Mouse (Mus musculus) 3134 (cell line): Measurements from ENCODE around the gene 1700016H13Rik.

Experiments used
- DNase-seq: peaks from one replicate; pipeline ENCODE4 v3.0.0-alpha.2; 2011; ENCODE audit warnings: low spot score; ENCODE audit not compliant: insufficient read length; ENCODE audit errors: extremely low read depth

1700016H13Rik gene

DNA sequence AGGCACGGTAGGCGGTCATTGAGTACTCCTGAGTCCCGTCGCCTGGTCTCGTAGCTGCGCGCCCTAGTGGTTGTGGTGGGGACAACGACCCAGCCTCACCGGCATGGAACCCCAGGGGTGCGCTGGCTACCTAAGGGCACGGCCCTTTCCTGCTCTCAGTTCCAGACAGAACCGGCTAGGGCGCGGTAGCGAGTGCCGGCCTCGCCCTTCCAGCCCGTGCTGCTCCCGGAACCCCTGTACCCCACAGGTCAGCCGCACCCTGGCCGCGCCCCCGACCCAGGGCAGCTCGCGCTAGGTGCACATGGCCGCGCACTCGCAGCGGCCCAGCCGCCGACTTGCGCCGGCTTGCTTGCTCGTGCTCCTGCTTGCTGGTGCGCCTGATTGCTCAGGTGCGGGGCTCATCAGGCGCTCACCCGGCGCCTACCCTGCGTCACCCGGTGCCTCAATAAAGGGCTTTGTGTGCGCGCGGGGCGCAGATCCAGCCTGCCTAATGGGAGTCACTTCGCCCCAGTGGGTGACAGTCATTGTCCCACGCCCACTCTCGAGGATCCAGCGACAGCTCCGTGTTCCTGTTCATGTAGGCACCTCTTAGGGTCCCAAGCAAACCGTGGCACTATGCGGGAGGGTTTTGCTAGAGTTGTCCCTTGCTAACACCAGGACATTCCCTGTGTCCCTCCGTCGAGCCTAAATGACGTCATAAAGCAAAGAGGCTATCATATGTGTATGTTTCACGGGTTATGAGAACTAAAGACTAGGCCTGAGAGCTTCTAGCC, at the start of gene 1700016H13Rik:
TSS of gene 1700016H13Rik (minus strand) at position 665 of the 773 bp plus-strand sequence.
- no peak for DNase-seq

GRCm38 (mm10) chr5:103705331-103705730, 49.5 kb upstream of the 1700016H13Rik start:
- DNase-seq = no peak

- no peak for DNase-seq
Measured at GRCm38 (mm10) chr5:103702527-103702926, 46.7 kb upstream of the 1700016H13Rik start.

GRCm38 (mm10) chr5:103701466-103701865, 45.7 kb upstream of the 1700016H13Rik start:
- no peak for DNase-seq

DNA sequence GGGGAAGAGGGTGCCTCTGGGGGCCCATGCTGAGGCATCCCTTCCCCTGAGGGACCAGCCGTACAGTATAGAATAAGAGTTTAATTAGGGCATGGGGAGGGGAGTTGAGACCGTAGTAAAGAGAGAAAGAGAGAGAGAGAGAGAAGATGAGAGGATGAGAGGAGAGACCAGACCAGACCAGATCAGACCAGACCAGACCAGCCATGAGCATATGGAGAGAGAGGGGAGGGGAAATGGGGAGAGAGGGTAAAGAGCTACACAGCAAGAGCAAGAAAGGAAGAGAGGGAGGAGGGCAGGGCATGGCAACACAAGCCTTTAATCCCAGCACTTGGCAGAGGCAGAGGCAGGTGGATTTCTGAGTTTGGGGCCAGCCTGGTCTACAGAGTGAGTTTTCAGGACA, 44.9 kb upstream of the 1700016H13Rik start:
- DNase-seq = no peak

DNA sequence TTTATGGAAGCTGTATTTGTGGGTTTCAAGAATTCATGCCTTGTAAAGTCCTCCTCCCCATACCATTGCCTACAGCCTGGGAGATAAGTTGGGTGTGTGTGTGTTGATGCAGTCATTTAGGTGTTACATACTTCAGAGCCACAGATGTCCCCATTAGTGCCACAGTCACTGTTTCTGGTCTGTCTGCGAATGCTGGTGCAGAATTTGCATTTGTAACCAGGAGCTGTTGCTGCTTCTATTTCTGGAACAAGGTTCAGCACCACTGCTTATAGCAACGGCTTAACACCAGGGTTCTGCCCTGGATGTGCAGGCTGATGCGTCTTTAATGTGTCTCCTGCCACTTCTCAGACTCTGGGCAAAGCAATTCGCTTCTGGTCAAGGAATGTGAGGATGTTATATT, 43.7 kb upstream of the 1700016H13Rik start:
- DNase-seq = no peak

DNA sequence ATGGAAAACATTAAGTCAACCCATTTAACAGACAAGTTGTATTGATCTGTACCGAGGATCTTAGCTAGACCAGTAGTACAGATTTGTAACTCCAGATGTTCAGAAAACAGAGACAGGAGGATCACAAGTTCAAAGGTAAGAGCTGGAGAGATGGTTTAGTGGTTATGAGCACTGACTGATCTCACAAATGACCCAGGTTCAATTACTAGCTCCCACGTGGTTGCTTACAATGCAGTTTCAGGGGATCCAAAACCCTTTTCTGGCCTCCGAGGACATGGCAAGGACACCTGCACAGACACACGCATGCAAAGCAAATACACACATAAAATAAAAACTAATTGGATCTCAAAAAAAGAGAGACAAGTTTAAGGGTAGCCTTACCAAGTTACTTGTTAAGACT, 42.8 kb upstream of the 1700016H13Rik start:
- no peak for DNase-seq

- DNase-seq = no peak
Measured at GRCm38 (mm10) chr5:103697875-103698491, 42.2 kb upstream of the 1700016H13Rik start.

DNA sequence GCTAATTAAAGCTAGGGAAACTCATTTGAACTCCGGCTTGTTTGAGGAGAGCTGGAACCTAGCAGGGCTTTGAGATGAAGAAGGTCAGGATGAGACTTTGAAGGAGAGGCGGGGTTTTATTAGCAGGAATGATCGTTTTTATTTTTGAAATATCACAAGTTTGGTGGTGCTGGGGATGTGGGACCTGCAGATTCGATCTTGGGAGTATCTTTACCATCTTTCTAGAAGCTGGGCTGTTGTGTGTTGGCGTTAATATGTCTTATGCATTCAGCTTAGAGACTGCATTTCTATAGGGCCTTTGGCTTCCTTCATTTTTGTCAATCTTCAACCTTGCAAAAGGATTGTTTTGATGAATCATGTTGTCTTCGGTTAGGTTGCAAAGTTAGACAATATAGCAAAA, 38.3 kb upstream of the 1700016H13Rik start:
- DNase-seq = no peak

DNA sequence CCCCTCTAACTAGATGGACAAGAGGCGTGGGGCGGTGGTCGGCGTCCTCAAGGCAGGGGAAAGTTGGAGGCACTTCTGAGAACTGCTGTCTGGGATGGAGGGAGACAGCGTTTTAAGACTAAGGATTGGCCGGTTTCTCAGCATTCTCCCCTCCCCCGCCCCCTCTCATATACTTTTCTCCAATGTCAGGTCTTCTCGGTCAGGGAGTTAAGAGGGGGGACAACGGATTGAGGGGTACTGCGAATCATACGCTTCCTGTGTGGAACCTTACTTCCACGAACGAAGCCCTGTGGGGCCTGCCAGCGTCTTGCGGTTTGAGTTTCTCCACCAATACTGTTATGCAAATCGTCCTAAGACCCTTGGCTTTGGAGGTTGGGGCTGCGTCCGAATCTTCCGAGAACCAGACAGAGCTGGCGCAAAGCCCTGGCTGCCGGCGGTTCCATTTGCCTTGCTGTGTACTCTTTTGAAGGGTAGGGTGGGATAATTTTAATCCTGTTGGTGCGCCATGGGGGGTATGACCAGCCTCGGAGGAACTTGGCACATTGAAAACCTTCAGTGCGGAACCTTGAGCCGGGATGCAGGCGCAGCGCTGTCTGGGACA, 37.3 kb upstream of the 1700016H13Rik start:
- DNase-seq = no peak

DNA sequence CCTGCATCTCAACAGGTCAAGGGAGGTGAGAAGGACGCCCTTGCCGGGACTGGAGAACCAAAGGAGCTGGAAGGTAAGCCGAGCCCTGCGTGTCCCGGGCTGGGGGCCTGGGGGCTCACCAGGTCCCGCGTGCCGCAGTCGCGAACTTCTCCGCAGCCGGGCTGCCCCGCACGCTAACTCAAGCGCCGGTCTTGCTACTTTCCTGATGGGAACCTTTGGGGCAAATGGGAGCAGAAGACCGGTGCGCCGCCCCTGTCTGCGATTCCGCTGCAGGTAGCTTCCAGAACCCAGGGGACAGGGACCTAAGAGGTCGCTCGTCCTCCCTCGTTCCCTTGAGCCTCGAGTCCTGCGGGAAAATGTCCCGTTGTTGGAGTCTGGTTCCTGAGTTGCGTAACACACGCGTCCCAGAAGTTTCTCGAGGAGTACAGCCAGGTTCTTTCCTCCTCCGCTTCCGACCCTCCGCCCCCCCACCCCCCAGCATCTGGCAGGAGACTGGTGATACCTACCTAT, 36.8 kb upstream of the 1700016H13Rik start:
- DNase-seq = no peak

GRCm38 (mm10) chr5:103691624-103692530, 36.1 kb upstream of the 1700016H13Rik start, which contains the start of gene Aff1:
TSS of gene Aff1 (plus strand) at chr5:103692374.
- peak; percentile 95 for DNase-seq

- DNase-seq = no peak
Measured at GRCm38 (mm10) chr5:103691171-103691570, 35.4 kb upstream of the 1700016H13Rik start.

DNA sequence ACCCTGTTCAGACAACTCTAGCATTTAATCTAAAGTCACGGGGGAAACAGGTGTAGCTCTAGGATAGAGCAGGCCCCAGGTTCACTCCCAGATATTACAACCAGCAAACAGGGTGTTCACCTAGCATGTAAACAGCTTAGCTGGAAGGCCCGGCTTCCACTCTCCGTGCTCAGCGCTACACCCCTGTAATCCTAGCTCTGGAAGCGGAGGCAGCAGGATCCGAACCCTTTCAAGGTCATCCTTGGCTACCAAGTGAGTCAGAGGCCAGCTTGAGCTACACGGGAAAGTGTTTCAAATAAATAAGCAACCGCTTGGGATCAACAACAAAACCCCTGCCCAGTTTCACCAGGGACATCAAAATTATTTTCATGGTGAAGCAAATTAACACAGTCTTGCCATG, 34.4 kb upstream of the 1700016H13Rik start:
- DNase-seq = no peak

DNA sequence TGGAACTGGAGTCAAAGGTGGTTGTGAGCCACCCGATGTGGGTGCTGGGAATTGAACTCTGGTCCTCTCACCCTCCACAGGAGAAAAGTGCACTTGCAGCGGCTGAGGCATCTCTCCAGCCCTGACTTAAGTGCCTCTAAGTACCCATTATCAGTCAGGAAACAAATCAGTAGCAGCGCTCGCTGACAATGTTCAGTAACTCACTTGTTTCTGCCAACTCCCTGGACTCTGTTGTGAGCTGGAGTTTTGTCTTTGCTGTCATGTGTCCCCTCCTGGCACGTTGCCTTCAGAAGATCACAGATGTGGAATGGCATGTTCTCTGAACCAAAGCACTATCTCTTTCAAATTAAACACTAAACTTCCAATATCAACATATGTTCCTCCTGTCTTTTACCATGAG, 33.8 kb upstream of the 1700016H13Rik start:
- no peak for DNase-seq

GRCm38 (mm10) chr5:103681824-103682223, 26.0 kb upstream of the 1700016H13Rik start:
- DNase-seq = no peak

DNA sequence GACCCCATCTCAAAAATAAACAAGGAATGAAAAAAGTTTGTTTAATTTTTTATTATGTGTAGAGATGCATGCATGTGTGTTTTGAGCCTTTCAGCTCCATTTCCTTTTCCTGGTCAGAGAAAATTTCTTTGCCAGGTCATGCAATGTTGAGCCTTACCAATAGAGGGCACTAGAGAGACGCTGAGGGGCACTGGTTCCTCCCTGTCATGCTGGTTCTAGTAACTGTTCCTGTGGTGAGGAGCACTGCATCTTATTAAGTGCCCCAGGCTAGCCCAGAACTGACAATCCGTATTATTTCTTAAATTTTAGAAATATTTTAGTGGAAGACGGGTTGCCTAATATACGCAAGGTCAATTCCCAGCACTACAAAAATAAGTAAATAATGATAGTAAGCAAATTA, 24.6 kb upstream of the 1700016H13Rik start:
- peak; percentile 29 for DNase-seq

GRCm38 (mm10) chr5:103678974-103679373, 23.2 kb upstream of the 1700016H13Rik start:
- DNase-seq = no peak

DNA sequence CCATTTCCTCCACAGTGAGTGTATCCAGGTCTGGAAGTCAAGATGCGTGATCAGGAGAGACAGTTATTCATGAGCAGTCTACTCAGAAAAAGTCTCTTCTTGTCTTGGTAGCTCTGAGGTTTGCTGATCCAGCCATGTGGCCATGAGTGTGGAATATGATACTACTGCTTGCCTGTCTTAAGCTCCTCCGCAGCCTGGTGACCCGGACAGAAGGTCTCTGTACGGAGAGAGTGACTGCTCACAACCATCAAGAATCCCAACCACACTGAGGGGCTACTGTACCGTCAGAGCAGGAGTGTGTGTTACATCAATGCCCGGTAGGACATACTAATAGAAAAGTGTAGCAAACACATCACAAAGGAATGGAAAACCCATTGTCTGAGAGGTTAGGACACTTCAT, 22.1 kb upstream of the 1700016H13Rik start:
- no peak for DNase-seq

GRCm38 (mm10) chr5:103676289-103676881, 20.6 kb upstream of the 1700016H13Rik start:
- no peak for DNase-seq
